Mouse (Mus musculus) neural tube, embryonic 11.5 days (tissue): ENCODE results near the gene Hist1h2ae. TPM values are rescaled to one million over a fixed set of nuclear protein-coding genes. Genes with fewer than 3 reads are reported as not detected.
"Not testable (repeated sequence)": the region's sequence is repeated elsewhere in the genome, so short reads cannot be mapped to it uniquely, and the experiment has no call there.

Experiments used
- ATAC-seq: fragments of 200-750 bp; cut with Nextera tagmentation; 2 replicates; pipeline ENCODE4 v1.8.0; 2017; ENCODE audit warnings: moderate number of reproducible peaks, mild to moderate bottlenecking, moderate TSS enrichment, moderate library complexity; ENCODE audit not compliant: insufficient read depth, low FRiP score, low TSS enrichment
- DNase-seq: peaks from one replicate; pipeline ENCODE4 v3.0.0-alpha.2; 2015; ENCODE audit warnings: low spot score
- H3K27ac ChIP-seq: fragments of 300-500 bp; sonication (generic); 2 replicates; pipeline ENCODE4 v1.5.1; 2014; ENCODE audit warnings: low read depth, mild to moderate bottlenecking, low read length
- H3K27me3 ChIP-seq: fragments of 300-500 bp; sonication (generic); 2 replicates; pipeline ENCODE4 v1.6.1; 2014; ENCODE audit warnings: mild to moderate bottlenecking, low read length, mixed read lengths; ENCODE audit not compliant: control insufficient read depth, insufficient read depth
- H3K36me3 ChIP-seq: fragments of 300-500 bp; sonication (generic); 2 replicates; pipeline ENCODE4 v1.6.1; 2014; ENCODE audit warnings: mild to moderate bottlenecking, low read length, moderate library complexity, mixed read lengths; ENCODE audit not compliant: control insufficient read depth, insufficient read depth
- H3K4me1 ChIP-seq: fragments of 300-500 bp; sonication (generic); 2 replicates; pipeline ENCODE4 v1.6.1; 2014; ENCODE audit warnings: low read length, mixed read lengths; ENCODE audit not compliant: control insufficient read depth, insufficient read depth
- H3K4me2 ChIP-seq: fragments of 300-500 bp; sonication (generic); 2 replicates; pipeline ENCODE4 v1.6.1; 2014; ENCODE audit warnings: low read depth, mild to moderate bottlenecking, moderate library complexity
- H3K4me3 ChIP-seq: fragments of 300-500 bp; sonication (generic); 2 replicates; pipeline ENCODE4 v1.5.1; 2014; ENCODE audit warnings: low read depth, low read length
- H3K9ac ChIP-seq: fragments of 300-500 bp; sonication (generic); 2 replicates; pipeline ENCODE4 v1.6.1; 2014; ENCODE audit warnings: mild to moderate bottlenecking, low read length
- H3K9me3 ChIP-seq: fragments of 300-500 bp; sonication (generic); 2 replicates; pipeline ENCODE4 v1.6.1; 2016; ENCODE audit warnings: low read length; ENCODE audit not compliant: control insufficient read depth
- WGBS: fragments of 180-500 bp; shearing (Covaris S2); extraction: QIAGEN DNeasy Blood & Tissue Kit; methylation state at CpG from one replicate; pipeline ENCODE4 v1.1.7; 2014; 5-methylcytosine and 5-hydroxymethylcytosine counted together
- polyA plus RNA-seq: library from polyadenylated mRNA; unstranded; fragments of >200 nt; fragmentation: Nextera tagmentation; extraction: Ambion mirVana; gene quantifications from 2 replicates; pipeline ENCODE4 v1.2.1, GENCODE M21; 2014

The Hist1h2ae gene
- polyA plus RNA-seq, 1 experiment from 2014 or later = 61.5 TPM

DNA sequence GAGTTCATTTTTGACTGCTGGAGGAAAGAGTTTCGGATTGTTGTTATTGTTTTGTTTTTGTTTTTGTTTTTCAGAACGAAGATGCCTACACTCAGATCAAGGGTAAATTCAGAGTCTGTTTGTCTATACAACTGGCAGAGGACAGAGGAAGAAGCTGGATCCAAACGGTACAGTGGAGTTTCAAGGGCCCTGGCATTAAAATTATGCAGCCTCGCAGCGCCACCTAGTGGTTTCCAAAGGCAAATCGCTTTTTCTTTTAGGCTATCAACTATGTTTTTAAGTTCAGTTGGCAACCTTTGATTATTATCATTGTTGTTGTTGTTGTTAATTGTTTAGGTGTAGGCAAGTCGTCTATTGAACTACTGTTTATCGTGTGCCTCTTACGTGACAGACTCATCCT lies 26.9 kb upstream of the Hist1h2ae start:
- ATAC-seq (no peak), DNase-seq (peak; percentile 74)
- H3K27ac ChIP-seq = no peak overlapping the region
- no peak overlapping the region for H3K4me2 ChIP-seq
- H3K9me3 ChIP-seq = no peaks in the 10 kb centered on the region
- no peak overlapping the region for H3K4me3 ChIP-seq
- no peaks in the 10 kb centered on the region for H3K36me3 ChIP-seq
- no peaks in the 10 kb centered on the region for H3K27me3 ChIP-seq
- no peaks in the 10 kb centered on the region for H3K4me1 ChIP-seq
- no peak overlapping the region for H3K9ac ChIP-seq
- WGBS = 8% methylated on average over 9 of the region's 9 CpGs

DNA sequence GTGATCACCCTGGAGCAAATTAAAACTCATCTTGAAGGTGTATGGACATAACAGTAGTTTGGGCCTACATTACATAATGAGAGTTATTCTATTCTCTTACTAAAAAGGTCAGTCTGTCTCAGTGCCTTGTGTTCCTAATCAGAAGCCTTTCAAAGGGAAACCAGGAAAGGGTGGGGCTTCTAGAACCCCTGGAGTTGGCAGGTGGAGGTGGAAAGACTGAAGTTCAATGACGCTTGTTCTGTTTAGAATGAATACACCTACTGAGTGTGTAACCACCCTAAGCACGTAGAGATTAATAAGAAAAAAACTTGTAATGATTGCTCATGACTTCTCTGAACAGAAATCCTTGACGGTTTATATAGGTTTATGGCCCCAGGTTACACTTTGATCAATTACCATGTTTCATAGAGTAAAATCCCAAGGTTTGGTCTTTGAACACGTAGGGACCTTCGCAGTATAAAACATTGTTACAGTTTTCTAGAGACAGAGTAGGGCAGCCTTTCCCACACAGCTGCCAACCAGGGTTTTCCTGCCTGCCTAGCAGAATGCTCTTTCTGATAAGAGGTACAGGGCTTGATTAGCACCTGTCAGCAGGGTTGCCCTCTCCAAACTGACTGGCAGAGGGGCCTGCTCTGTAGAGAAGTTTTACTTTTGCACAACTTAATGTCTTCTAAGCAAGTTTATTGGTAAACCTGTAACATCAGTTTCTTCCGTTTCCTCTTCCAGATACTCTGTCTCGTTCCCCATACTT lies 24.8 kb upstream of the Hist1h2ae start:
- H3K27me3 ChIP-seq = no peaks in the 10 kb centered on the region
- H3K4me3 ChIP-seq = no peak overlapping the region
- ATAC-seq (no peak), DNase-seq (no peak)
- no peaks in the 10 kb centered on the region for H3K36me3 ChIP-seq
- H3K4me1 ChIP-seq = no peaks in the 10 kb centered on the region
- H3K27ac ChIP-seq = no peak overlapping the region
- H3K4me2 ChIP-seq = no peak overlapping the region
- no peak overlapping the region for H3K9ac ChIP-seq
- 87% methylated on average over 7 of the region's 7 CpGs for WGBS
- H3K9me3 ChIP-seq = no peaks in the 10 kb centered on the region

DNA sequence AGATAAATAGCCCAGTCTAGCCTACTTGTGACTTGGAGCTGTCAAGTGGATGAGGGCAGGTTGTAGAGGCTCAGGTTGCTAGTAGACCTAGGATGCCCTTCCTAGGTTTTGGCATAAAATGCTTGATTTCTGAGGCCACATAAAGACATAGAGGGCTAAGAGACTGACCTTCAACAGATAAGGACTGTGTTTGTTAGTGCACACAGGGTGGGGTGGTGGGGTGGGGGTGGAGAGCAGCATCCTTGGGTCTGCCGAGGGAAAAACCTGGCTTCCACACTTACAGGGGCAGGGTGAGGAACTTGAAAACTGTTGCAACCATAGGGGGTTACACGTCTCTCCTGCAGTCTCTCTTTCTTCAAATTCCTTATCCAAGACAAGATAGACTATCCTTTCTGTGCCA lies 24.2 kb upstream of the Hist1h2ae start:
- Histone ChIP-seq H3K27ac (no peak overlapping the region), H3K9me3 (no peaks in the 10 kb centered on the region)
- ATAC-seq = no peak

DNA sequence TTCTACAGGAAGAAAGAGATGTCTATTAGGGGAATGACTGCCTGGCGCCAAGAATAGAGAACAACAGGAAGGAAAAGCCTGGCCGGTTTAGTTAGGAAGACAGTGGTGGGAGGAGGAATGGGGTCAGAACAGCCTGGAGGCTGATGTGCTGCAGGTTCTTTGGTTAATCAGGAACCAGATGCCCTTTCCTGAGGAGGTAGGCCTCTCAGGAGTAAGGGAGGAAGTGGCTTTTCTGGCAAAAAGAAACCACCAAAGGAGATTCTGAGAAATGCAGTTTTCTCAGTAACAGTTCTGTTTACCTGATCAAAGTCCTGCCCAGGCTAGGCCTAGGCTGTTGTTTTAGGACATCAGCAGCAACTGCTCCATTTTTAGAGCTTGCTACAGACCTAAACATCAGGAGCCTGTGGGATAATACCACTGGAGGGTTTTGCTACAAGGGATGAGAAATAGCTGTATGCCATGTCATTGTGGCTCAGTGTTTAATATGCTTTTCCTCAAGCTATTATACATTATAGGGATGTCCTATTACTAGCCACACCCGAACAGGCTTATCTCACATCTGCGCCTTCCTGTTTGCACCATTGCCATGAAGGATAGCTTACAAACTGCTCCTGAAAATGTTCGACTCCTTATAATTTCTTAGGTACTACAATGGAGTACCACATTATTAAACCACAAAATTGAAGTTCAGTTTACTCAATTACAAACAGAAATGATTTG lies 22.2 kb upstream of the Hist1h2ae start:
- H3K36me3 ChIP-seq = no peaks in the 10 kb centered on the region
- no peaks in the 10 kb centered on the region for H3K9me3 ChIP-seq
- 89% methylated on average over 5 of the region's 5 CpGs for WGBS
- H3K9ac ChIP-seq = no peak overlapping the region
- H3K27ac ChIP-seq = no peak overlapping the region
- ATAC-seq (no peak), DNase-seq (no peak)
- H3K4me1 ChIP-seq = no peaks in the 10 kb centered on the region
- H3K4me3 ChIP-seq = no peak overlapping the region
- no peaks in the 10 kb centered on the region for H3K27me3 ChIP-seq
- no peak overlapping the region for H3K4me2 ChIP-seq

More for the DNA sequence above, 24.2 kb upstream of the Hist1h2ae start:
- no peak for DNase-seq
- Histone ChIP-seq H3K4me2 (no peak overlapping the region), H3K4me1 (no peaks in the 10 kb centered on the region), H3K36me3 (no peaks in the 10 kb centered on the region), H3K4me3 (no peak overlapping the region), H3K9ac (no peak overlapping the region), H3K27me3 (no peaks in the 10 kb centered on the region)
- WGBS = 87% methylated on average over 2 of the region's 2 CpGs

DNA sequence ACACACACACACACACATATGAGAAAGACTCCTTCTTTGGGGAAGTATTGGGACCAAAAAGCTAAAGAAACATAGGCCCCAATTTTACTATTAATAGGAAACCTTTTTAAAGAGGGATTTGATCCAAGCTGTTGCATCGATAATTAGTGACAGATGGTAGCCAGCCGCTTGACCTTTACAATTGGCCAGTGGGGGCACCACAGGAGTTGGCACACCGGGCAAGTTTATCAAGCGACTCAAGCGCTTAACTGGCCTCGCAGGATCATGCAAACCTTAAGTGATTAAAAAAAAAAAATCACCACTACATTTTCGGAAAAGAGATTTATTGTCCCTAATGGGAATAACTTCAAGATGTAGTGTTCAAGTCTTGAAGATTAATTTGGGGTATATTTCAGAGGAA lies 21.6 kb upstream of the Hist1h2ae start:
- whole genome bisulfite sequencing = 87% methylated on average over 7 of the region's 7 CpGs
- Histone ChIP-seq H3K9ac (no peak overlapping the region), H3K36me3 (no peaks in the 10 kb centered on the region), H3K4me2 (no peak overlapping the region), H3K4me1 (no peaks in the 10 kb centered on the region), H3K4me3 (no peak overlapping the region), H3K27me3 (no peaks in the 10 kb centered on the region), H3K9me3 (no peaks in the 10 kb centered on the region), H3K27ac (no peak overlapping the region)
- DNase-seq (no peak), ATAC-seq (no peak)

DNA sequence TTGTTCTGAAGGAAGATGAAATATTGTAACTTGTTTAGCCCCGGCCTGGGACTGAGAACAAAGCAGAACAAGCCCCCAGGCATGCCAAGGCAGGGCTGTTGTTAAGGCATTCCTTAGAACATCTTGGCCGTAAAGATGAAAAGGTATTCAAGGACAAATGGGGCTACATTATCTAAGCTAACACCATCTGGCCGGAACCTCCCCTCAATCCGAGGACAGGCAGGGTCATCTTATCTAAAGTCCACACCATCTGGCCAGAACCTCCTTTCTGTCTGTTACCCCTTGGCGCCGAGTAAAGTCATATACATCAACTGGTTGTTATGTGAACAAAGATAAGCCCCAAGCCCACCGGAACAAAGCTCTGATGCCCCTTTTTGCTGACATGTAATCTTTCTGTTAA lies 20.9 kb upstream of the Hist1h2ae start:
- not testable (repeated sequence) for H3K9ac ChIP-seq, H3K27ac ChIP-seq, H3K4me2 ChIP-seq, ATAC-seq, H3K4me1 ChIP-seq, DNase-seq, H3K36me3 ChIP-seq, H3K27me3 ChIP-seq, H3K9me3 ChIP-seq, H3K4me3 ChIP-seq
- WGBS = 87% methylated on average over 6 of the region's 7 CpGs

DNA sequence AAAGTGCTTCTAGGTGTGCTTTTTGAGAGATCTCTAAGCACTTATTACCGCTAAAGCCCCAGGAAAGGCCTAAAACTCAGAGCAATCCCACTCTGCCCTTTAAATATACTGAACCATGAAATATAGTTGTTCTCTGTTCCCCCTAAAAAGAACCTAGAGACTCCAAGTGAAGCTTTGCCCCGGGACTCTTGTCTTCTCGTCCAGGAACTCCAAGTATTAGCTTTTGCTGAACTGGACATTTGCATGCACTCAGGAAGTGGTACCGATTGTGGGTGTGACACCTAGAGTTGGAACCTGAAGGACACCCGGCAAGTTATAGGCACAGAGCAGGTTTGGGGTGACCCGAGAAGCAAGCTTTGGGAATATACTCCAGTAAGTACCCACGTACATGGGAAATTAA lies 20.2 kb upstream of the Hist1h2ae start:
- H3K36me3 ChIP-seq = no peaks in the 10 kb centered on the region
- H3K4me1 ChIP-seq = peaks cover 5% of the 10 kb centered on the region; the same call in 1 of the 2 replicates
- H3K9me3 ChIP-seq = no peaks in the 10 kb centered on the region
- H3K4me2 ChIP-seq = no peak overlapping the region
- no peak for ATAC-seq
- no peak overlapping the region for H3K27ac ChIP-seq
- no peaks in the 10 kb centered on the region for H3K27me3 ChIP-seq
- WGBS = 95% methylated on average over 7 of the region's 7 CpGs
- H3K4me3 ChIP-seq = no peak overlapping the region
- no peak for DNase-seq
- H3K9ac ChIP-seq = no peak overlapping the region

DNA sequence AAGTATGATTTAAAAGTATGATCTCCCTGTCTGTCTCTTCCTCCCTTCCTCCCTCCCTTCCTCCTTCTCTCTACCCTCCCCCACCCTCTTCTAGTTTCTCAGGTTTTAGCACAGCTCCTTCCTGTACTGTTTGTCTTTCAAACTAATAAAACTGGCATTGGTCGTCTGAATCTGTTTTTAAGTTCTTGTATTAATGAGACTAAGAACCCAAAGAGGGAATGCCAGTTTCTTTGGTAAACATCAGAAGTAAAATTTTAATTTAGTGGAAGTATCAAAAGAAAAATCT lies 15.9 kb upstream of the Hist1h2ae start:
- no peak for ATAC-seq
- DNase-seq = no peak
- peak overlapping the region; percentile 12 for H3K9ac ChIP-seq
- H3K4me1 ChIP-seq = peaks cover 23% of the 10 kb centered on the region
- H3K4me2 ChIP-seq = peak overlapping the region; percentile 83
- whole genome bisulfite sequencing = 3% methylated on average over 1 of the region's 1 CpGs
- H3K9me3 ChIP-seq = no peaks in the 10 kb centered on the region
- H3K4me3 ChIP-seq = 0 out of 2 replicates have a peak overlapping the region, but pooled peaks have one; percentile 0
- no peaks in the 10 kb centered on the region for H3K36me3 ChIP-seq
- H3K27ac ChIP-seq = peak overlapping the region; percentile 86
- no peaks in the 10 kb centered on the region for H3K27me3 ChIP-seq
